ENCODE assay signal across 7 mouse cellular contexts in genomic region chr15:3270646-3271077, GRCm38 (mm10). TPM values are rescaled to one million over a fixed set of nuclear protein-coding genes. Genes with fewer than 3 reads are reported as not detected.
DNase-seq lines count a peak whose midpoint lies in the region; ATAC-seq lines count a peak whose summit lies in the region.

No protein-coding gene starts in this region.

- no peaks in the 10 kb centered on the region for H3K27me3 ChIP-seq in intestine, embryonic 15.5 days (replicated peaks)
- H3K27me3 ChIP-seq in midbrain, embryonic 11.5 days (ENCODE audit: control insufficient read depth, insufficient read depth, low read length) = no peaks in the 10 kb centered on the region

- H3K27ac ChIP-seq in intestine, embryonic 15.5 days = peak overlapping the region; percentile 87
- H3K27ac ChIP-seq in midbrain, embryonic 11.5 days (ENCODE audit: low read depth, low read length) = no peak overlapping the region; the same call in 1 of the 2 replicates

- 3% methylated on average over 12 of the region's 12 CpGs for WGBS in intestine, embryonic 15.5 days
- 3% methylated on average over 12 of the region's 12 CpGs for WGBS in midbrain, embryonic 11.5 days

- H3K9ac ChIP-seq in intestine, embryonic 15.5 days = peak overlapping the region; percentile 15; the same call in 1 of the 2 replicates
- H3K9ac ChIP-seq in midbrain, embryonic 11.5 days (ENCODE audit: low read length) = peak overlapping the region; percentile 60

- H3K4me3 ChIP-seq in intestine, embryonic 15.5 days (replicated peaks) = peak overlapping the region; percentile 41
- peak overlapping the region; percentile 16 for H3K4me3 ChIP-seq in midbrain, embryonic 11.5 days (ENCODE audit: low read depth, low read length)

- no peaks in the 10 kb centered on the region for H3K36me3 ChIP-seq in intestine, embryonic 15.5 days
- H3K36me3 ChIP-seq in midbrain, embryonic 11.5 days (ENCODE audit: control insufficient read depth, insufficient read depth, low read length) = no peaks in the 10 kb centered on the region

- DNase-seq in adrenal gland, postnatal 10 days = peak; percentile 88
- DNase-seq in embryo, embryonic 11.5 days (ENCODE audit: low read depth, low spot score) = peak; percentile 37
- peak; percentile 53 to 75 for DNase-seq in gastrocnemius, postnatal 4 days (ENCODE audit: low spot score in 2 of 2)
- peak; percentile 23 for DNase-seq in left cerebral cortex, postnatal 4 days
- DNase-seq in midbrain, embryonic 11.5 days (ENCODE audit: low spot score, missing footprints) = peak; percentile 96
- peak; percentile 58 to 63 for DNase-seq in spleen, adult 18-20 months

- H3K9me3 ChIP-seq in intestine, embryonic 15.5 days = no peaks in the 10 kb centered on the region
- no peaks in the 10 kb centered on the region for H3K9me3 ChIP-seq in midbrain, embryonic 11.5 days (ENCODE audit: control insufficient read depth, low read length)

- ATAC-seq in intestine, embryonic 15.5 days = peak; percentile 97
- peak; percentile 78 for ATAC-seq in midbrain, embryonic 11.5 days (ENCODE audit: low FRiP score)

- intact Hi-C loops in left cerebral cortex, postnatal 4 days (cut with DNase I) = no loop called here

- peaks cover 9% of the 10 kb centered on the region for H3K4me1 ChIP-seq in intestine, embryonic 15.5 days (replicated peaks)
- 0 out of 2 replicates have a peak, but pooled peaks cover 2% of the 10 kb centered on the region for H3K4me1 ChIP-seq in midbrain, embryonic 11.5 days (ENCODE audit: control insufficient read depth, insufficient read depth, low read length)

- H3K4me2 ChIP-seq in intestine, embryonic 15.5 days (replicated peaks) = peak overlapping the region; percentile 59
- H3K4me2 ChIP-seq in midbrain, embryonic 11.5 days = peak overlapping the region; percentile 38

RNA-seq across cellular contexts. Expression of gene Selenop, which starts 2.3 kb away (rescaled TPM):
- 1,000 to 10,000 TPM in 1 of 2 experiments, 100 to 1,000 TPM in 1; 700 to 1,333 TPM for total RNA-seq in adrenal gland, postnatal 10 days (2021)
- 100 to 1,000 TPM; 253 to 263 TPM for total RNA-seq in gastrocnemius, postnatal 4 days (2021)
- 338 and 379 TPM in 2 replicates for polyA plus RNA-seq in intestine, embryonic 15.5 days (2015; fragmentation: Nextera tagmentation; extraction: Ambion mirVana)
- 100 to 1,000 TPM; 163 to 191 TPM for total RNA-seq in left cerebral cortex, postnatal 4 days (2021)
- polyA plus RNA-seq in midbrain, embryonic 11.5 days (2014; fragmentation: Nextera tagmentation; extraction: Ambion mirVana) = 81.0 and 95.7 TPM in 2 replicates

RNA-seq across cellular contexts. Expression of gene Ccdc152, which starts 32.7 kb away (rescaled TPM):
- not detected for total RNA-seq in adrenal gland, postnatal 10 days (2021)
- total RNA-seq in gastrocnemius, postnatal 4 days (2021) = not detected
- polyA plus RNA-seq in intestine, embryonic 15.5 days (2015; fragmentation: Nextera tagmentation; extraction: Ambion mirVana) = 0.30 and 0.91 TPM in 2 replicates
- total RNA-seq in left cerebral cortex, postnatal 4 days (2021) = not detected
- polyA plus RNA-seq in midbrain, embryonic 11.5 days (2014; fragmentation: Nextera tagmentation; extraction: Ambion mirVana) = 0.16 TPM in 1 of 2 replicates, not detected in the other

Comparison
In these comparisons a context has a peak if more than half of its experiments do, and no peak if none do; other contexts are left out.
1. DNase-seq: peak in every context shown above with its lines; median percentile 96 in midbrain, embryonic 11.5 days; 88 in adrenal gland, postnatal 10 days; 64 in gastrocnemius, postnatal 4 days; 60 in spleen, adult 18-20 months; 37 in embryo, embryonic 11.5 days; 23 in left cerebral cortex, postnatal 4 days.